Mouse (Mus musculus): ENCODE measurements around the gene Lmbr1l. TPM values are rescaled to one million over a fixed set of nuclear protein-coding genes. Genes with fewer than 3 reads are reported as not detected.

The Lmbr1l gene
- 3.2 and 3.9 TPM in 2 replicates for polyA plus RNA-seq (2015; fragmentation: Nextera tagmentation; extraction: Ambion mirVana)

- H3K9me3 ChIP-seq (replicated peaks) = no peaks in the 10 kb centered on the region
- peak within 1 kb of the TSS; percentile 96 for H3K4me2 ChIP-seq
- peak within 1 kb of the TSS; percentile 88 for H3K27ac ChIP-seq
- peak within 1 kb of the TSS; percentile 81 for H3K9ac ChIP-seq
- peaks cover 29% of the 10 kb centered on the region for H3K4me1 ChIP-seq (replicated peaks)
- ATAC-seq (ENCODE audit: low read depth) (peak; percentile 99), DNase-seq (peak; percentile 99)
- under 1% methylated on average over 82 of the region's 82 CpGs for WGBS (ENCODE audit: insufficient replicate concordance)
- no peaks in the 10 kb centered on the region for H3K27me3 ChIP-seq
- H3K36me3 ChIP-seq = no peaks in the 10 kb centered on the region
- H3K4me3 ChIP-seq (replicated peaks) = peak within 1 kb of the TSS; percentile 92
These were observed at the start of gene Lmbr1l for GRCm38 (mm10) chr15:98917538-98918498. Gene Lmbr1l, minus strand, starts transcription at chr15:98918231.

DNA sequence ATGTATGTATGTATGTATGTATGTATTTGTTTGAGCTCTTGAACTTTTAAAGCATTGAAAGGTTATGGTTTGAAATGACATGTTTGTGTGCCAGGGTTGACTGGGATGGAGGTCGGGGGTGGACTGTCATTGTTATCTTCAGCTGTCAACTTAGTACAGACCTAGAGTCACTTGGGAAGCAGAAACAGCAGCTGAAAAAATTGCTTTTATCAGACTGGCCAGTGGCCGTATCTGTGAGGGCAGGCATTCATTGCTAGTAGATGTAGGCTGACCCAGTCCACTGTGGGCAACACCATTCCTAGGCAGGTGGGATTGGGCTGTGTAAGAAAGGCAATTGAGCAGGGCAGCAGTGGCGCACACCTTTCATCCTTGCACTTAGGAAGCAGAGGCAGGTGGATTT lies 41.5 kb upstream of the Lmbr1l start:
- H3K36me3 ChIP-seq = no peaks in the 10 kb centered on the region
- 37% methylated on average over 3 of the region's 3 CpGs for WGBS (ENCODE audit: insufficient replicate concordance)
- peaks cover 13% of the 10 kb centered on the region for H3K4me1 ChIP-seq (replicated peaks)
- ATAC-seq (ENCODE audit: low read depth) = peak; percentile 67
- H3K4me2 ChIP-seq = no peak overlapping the region
- H3K9me3 ChIP-seq (replicated peaks) = no peaks in the 10 kb centered on the region
- peaks cover 6% of the 10 kb centered on the region for H3K27me3 ChIP-seq
- H3K4me3 ChIP-seq (replicated peaks) = no peak overlapping the region
- no peak overlapping the region for H3K9ac ChIP-seq
- DNase-seq = peak; percentile 20
- no peak overlapping the region for H3K27ac ChIP-seq

DNA sequence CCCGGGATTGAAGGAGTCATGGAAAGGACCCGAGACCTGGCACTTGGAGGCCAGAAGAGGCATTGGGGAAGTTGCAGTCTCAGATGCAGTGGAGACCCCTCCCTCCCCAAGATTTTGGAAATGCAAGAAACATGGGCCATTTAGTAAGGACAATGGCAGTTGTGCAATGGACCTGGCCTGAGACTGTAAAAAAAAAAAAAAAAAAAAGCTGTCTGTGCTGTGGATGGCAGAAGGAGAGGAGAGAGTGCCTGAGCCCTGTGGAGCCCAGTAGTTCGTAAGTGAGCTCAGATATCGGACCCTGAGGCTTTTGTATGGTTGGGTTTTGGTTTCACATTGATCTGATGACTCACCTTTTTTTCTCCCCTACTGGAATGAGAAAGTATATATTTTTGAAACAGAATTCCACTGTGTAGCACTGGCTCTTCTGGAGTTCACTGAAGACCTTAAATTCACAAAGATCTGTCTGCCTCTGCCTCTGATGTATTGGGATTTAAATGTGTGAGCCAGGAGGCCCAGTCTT lies 40.9 kb upstream of the Lmbr1l start:
- ATAC-seq (ENCODE audit: low read depth) (no peak), DNase-seq (no peak)
- no peak overlapping the region for H3K27ac ChIP-seq
- no peak overlapping the region for H3K4me3 ChIP-seq (replicated peaks)
- H3K4me2 ChIP-seq = no peak overlapping the region
- no peak overlapping the region for H3K9ac ChIP-seq
- H3K4me1 ChIP-seq (replicated peaks) = peaks cover 18% of the 10 kb centered on the region
- H3K9me3 ChIP-seq (replicated peaks) = no peaks in the 10 kb centered on the region
- peaks cover 11% of the 10 kb centered on the region for H3K27me3 ChIP-seq
- 78% methylated on average over 4 of the region's 4 CpGs for WGBS (ENCODE audit: insufficient replicate concordance)
- no peaks in the 10 kb centered on the region for H3K36me3 ChIP-seq

DNA sequence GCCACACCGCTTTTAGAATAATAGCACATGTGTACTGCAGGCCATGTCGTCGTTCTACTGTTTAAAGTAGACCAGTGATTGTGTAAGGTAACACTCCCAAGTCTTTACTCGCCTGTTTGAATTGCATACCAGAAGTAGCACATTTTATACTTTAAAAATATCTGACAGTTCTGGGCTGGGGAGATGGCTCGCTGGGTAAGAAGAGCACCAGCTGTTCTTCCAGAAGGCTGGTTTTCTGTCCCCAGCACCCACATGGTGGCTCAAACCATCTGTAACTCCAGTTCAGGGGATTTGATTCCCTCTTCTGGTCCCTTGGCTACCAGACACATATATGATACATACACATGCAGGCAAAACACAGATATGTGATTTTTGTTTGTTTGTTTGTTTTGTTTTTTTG lies 39.4 kb upstream of the Lmbr1l start:
- H3K27me3 ChIP-seq = peaks cover 20% of the 10 kb centered on the region
- ATAC-seq (ENCODE audit: low read depth) (no peak), DNase-seq (no peak)
- no peak overlapping the region for H3K9ac ChIP-seq
- H3K27ac ChIP-seq = no peak overlapping the region
- no peaks in the 10 kb centered on the region for H3K9me3 ChIP-seq (replicated peaks)
- no peaks in the 10 kb centered on the region for H3K36me3 ChIP-seq
- H3K4me2 ChIP-seq = no peak overlapping the region
- no peak overlapping the region for H3K4me3 ChIP-seq (replicated peaks)
- WGBS (ENCODE audit: insufficient replicate concordance) = 71% methylated on average over 5 of the region's 5 CpGs
- peaks cover 31% of the 10 kb centered on the region for H3K4me1 ChIP-seq (replicated peaks)

- Histone ChIP-seq H3K27ac (no peak overlapping the region), H3K4me2 (no peak overlapping the region), H3K27me3 (peaks cover 20% of the 10 kb centered on the region), H3K4me1 (replicated peaks) (peaks cover 36% of the 10 kb centered on the region), H3K4me3 (replicated peaks) (no peak overlapping the region), H3K9ac (no peak overlapping the region), H3K9me3 (replicated peaks) (no peaks in the 10 kb centered on the region), H3K36me3 (no peaks in the 10 kb centered on the region)
- WGBS (ENCODE audit: insufficient replicate concordance) = 80% methylated on average over 4 of the region's 4 CpGs
- no peak for DNase-seq
- no peak for ATAC-seq (ENCODE audit: low read depth)
These were observed 38.0 kb upstream of the Lmbr1l start for GRCm38 (mm10) chr15:98956000-98956399.

DNA sequence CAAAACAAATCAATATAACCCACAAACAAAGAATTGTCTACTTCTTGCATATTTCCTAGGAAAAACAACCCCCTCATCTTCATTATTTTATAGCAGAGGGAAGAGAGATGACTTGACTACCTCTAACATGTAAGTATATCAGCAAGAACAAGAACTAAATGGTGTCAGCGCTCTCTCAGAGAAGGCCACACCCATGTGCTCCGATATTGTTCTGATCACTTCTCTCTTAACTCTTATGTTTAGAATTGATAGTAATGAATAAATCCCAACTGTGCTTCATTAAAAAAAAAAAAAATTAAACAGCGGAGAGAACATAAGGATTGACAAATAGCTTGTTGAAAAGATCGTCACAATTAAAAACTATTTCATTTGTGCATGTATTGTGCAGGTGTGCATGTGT lies 37.3 kb upstream of the Lmbr1l start:
- no peak overlapping the region for H3K4me3 ChIP-seq (replicated peaks)
- no peak for DNase-seq
- H3K9ac ChIP-seq = no peak overlapping the region
- H3K4me2 ChIP-seq = no peak overlapping the region
- no peaks in the 10 kb centered on the region for H3K9me3 ChIP-seq (replicated peaks)
- WGBS (ENCODE audit: insufficient replicate concordance) = 66% methylated on average over 4 of the region's 4 CpGs
- H3K27me3 ChIP-seq = peaks cover 20% of the 10 kb centered on the region
- ATAC-seq (ENCODE audit: low read depth) = no peak
- no peak overlapping the region for H3K27ac ChIP-seq
- peaks cover 36% of the 10 kb centered on the region for H3K4me1 ChIP-seq (replicated peaks)
- H3K36me3 ChIP-seq = no peaks in the 10 kb centered on the region

DNA sequence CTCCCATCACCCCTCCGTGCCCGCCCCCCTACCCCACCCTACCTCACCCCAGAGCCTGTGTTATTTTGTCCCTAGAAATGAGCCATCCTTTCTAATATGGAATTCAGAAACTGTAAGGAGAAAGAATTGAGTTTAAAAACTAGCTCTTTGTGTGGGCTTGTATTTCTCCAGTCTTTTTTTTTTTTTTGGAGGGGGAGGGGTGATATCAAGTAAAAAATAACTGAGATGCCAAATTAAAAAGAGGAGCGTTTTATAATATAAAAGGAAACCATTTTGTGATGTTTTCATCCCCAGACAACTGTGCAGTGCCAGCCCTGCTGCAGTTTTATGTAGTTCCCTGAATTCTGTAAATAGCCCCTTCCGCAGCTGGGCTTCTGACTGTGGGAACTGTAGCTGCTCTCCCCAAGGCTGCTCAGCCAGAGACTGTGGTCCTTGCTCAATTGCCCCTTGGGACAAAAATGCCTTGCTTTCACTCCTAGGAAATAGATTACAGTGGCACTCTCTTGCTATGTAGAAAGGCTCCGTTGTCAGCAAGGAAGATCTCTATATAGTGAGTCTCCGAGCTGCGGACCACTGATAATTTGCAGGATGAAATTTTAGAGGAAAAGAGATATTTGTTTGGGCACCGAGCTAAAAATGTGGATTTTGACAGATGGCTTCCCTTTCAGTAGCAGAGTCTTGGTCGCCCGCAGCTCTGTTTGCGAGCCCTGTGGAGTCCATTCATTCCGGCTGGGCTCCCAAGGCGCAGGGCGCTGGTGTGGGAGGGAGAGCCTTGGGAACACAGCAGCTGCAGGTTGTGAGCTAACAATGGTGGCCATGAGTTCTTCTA lies 36.6 kb upstream of the Lmbr1l start:
- Histone ChIP-seq H3K9ac (0 out of 2 replicates have a peak overlapping the region, but pooled peaks have one; percentile 33), H3K4me1 (replicated peaks) (peaks cover 34% of the 10 kb centered on the region), H3K27me3 (peaks cover 20% of the 10 kb centered on the region), H3K9me3 (replicated peaks) (no peaks in the 10 kb centered on the region), H3K36me3 (no peaks in the 10 kb centered on the region), H3K4me2 (peak overlapping the region; percentile 3), H3K4me3 (replicated peaks) (no peak overlapping the region), H3K27ac (no peak overlapping the region)
- 42% methylated on average over 14 of the region's 14 CpGs for WGBS (ENCODE audit: insufficient replicate concordance)
- ATAC-seq (ENCODE audit: low read depth) (no peak), DNase-seq (no peak)

DNA sequence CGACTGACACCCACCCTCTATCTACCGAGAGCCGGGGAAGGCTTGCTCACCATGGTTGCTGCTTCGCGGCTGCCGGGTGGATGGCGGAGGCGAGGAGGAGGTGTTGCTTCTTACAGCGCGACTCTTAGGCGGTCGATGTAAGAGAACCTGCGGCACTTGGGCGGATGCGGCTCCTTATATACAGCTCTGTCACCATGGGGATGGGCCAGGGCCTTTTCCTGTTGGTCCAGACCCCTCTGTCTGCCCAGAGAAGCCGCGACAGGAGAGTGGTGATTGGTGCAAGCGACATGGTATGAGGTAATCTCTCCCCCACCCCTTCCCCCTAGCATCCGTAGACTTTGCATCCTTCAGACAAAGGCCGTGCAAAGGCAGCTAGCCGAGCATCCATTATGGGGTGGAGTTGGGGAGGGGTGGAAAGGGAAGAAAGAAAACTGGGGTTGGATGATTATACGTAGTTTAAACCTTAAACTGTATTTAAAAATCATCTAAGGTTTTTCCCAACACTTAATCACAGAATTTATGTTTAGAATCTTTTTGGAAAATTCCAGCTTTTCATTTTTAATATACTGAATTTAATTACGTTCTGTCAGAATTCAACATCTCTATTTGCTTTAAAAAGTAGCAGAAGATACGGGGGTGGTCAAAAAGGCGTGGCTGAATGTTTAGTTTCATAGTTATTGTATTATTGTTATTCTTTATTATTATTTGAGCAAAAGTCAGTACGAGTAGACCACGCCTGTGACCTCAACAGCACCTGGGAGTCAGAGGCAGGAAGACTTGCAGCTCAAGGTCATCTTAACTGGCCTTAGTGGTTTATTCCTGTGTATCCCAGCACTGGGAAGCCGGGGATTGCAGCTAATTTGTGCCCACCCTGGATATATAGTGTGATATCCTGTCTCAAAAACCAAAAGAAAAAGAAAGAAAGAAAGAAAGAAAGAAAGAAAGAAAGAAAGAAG lies 35.6 kb upstream of the Lmbr1l start, which contains the start of the genes Gm49450 and Tuba1a:
TSS of gene Gm49450 (minus strand) at position 151 of the 956 bp plus-strand sequence.
TSS of gene Tuba1a (minus strand) at position 303 of the 956 bp plus-strand sequence.
- Histone ChIP-seq H3K36me3 (no peaks in the 10 kb centered on the region), H3K4me1 (replicated peaks) (peaks cover 29% of the 10 kb centered on the region), H3K9ac (peak within 1 kb of the TSS; percentile 77), H3K27ac (peak within 1 kb of the TSS; percentile 69), H3K4me2 (peak within 1 kb of the TSS; percentile 90), H3K27me3 (peaks cover 20% of the 10 kb centered on the region), H3K4me3 (replicated peaks) (peak within 1 kb of the TSS; percentile 77), H3K9me3 (replicated peaks) (no peaks in the 10 kb centered on the region)
- DNase-seq = peak; percentile 60
- ATAC-seq (ENCODE audit: low read depth) = peak; percentile 81
- 10% methylated on average over 28 of the region's 28 CpGs for WGBS (ENCODE audit: insufficient replicate concordance)

- DNase-seq (peak; percentile 61), ATAC-seq (ENCODE audit: low read depth) (peak; percentile 77)
- Histone ChIP-seq H3K27me3 (peaks cover 20% of the 10 kb centered on the region), H3K4me2 (peak overlapping the region; percentile 90), H3K9ac (peak overlapping the region; percentile 77), H3K9me3 (replicated peaks) (no peaks in the 10 kb centered on the region), H3K36me3 (no peaks in the 10 kb centered on the region), H3K4me3 (replicated peaks) (peak overlapping the region; percentile 77), H3K4me1 (replicated peaks) (peaks cover 29% of the 10 kb centered on the region), H3K27ac (peak overlapping the region; percentile 69)
- WGBS (ENCODE audit: insufficient replicate concordance) = under 1% methylated on average over 41 of the region's 41 CpGs
These were observed 34.8 kb upstream of the Lmbr1l start for GRCm38 (mm10) chr15:98952751-98953400.

DNA sequence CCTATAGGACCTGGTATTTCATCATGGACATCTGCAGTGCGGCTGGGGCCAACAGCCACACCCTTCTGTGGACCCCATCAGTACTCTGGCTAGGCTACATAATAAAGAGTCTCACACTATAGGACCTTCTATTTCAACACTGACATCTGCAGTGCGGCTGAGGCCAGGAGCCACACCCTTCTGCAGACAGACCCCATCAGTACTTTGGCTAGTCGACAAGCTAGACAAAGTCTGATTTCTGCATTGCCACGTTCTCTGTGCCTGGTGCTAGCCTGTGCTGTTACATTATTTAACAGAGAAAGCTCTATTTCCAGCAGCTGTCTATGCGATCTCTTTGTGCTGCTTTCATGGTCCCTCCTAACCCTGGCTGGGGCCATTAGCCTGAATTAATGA lies 34.0 kb upstream of the Lmbr1l start:
- Histone ChIP-seq H3K4me3 (replicated peaks) (peak overlapping the region; percentile 77), H3K4me2 (peak overlapping the region; percentile 90), H3K27ac (no peak overlapping the region), H3K9me3 (replicated peaks) (no peaks in the 10 kb centered on the region), H3K27me3 (peaks cover 20% of the 10 kb centered on the region), H3K36me3 (no peaks in the 10 kb centered on the region), H3K4me1 (replicated peaks) (peaks cover 29% of the 10 kb centered on the region), H3K9ac (0 out of 2 replicates have a peak overlapping the region, but pooled peaks have one; percentile 0)
- no peak for ATAC-seq (ENCODE audit: low read depth)
- no peak for DNase-seq
- WGBS (ENCODE audit: insufficient replicate concordance) = 45% methylated on average over 5 of the region's 5 CpGs
